Mouse (Mus musculus): ENCODE measurements around the gene Actr1a. TPM values are rescaled to one million over a fixed set of nuclear protein-coding genes. Genes with fewer than 3 reads are reported as not detected.
A peak's percentile ranks its signal among the peaks of the same experiment; 100 is the strongest.

The Actr1a gene
- polyA plus RNA-seq, 1 experiment from 2014 or later: 126 TPM

GRCm38 (mm10) chr19:46414486-46414885 is 18.9 kb upstream of the Actr1a start:
- Histone ChIP-seq H3K4me1 (ENCODE audit: control insufficient read depth in 2 of 2, insufficient read depth in 2 of 2, low read length in 2 of 2) (peaks cover 20 to 26% of the 10 kb centered on the region in 2 experiments), H3K9ac (ENCODE audit: low read length) (no peak overlapping the region), H3K27ac (replicated peaks in 1 of 2; ENCODE audit: control insufficient read depth in 1 of 2, insufficient read depth in 1 of 2, low read depth in 2 of 2, low read length in 2 of 2) (no peak overlapping the region), H3K27me3 (ENCODE audit: control insufficient read depth, insufficient read depth, low read length) (no peaks in the 10 kb centered on the region), H3K4me2 (ENCODE audit: low read length) (no peak overlapping the region), H3K36me3 (ENCODE audit: control insufficient read depth, insufficient read depth, low read length) (peaks cover 7% of the 10 kb centered on the region; the same call in 1 of the 2 replicates), H3K4me3 (ENCODE audit: control insufficient read depth in 1 of 2, insufficient read depth in 1 of 2, low read depth in 1 of 2, low read length in 2 of 2) (no peak overlapping the region), H3K9me3 (ENCODE audit: control insufficient read depth, low read length) (no peaks in the 10 kb centered on the region)
- ATAC-seq (ENCODE audit: insufficient number of reproducible peaks, insufficient read depth, low FRiP score, low read depth): no peak
- WGBS: 94% methylated on average over 8 of the region's 8 CpGs

- no peak for ATAC-seq (ENCODE audit: insufficient number of reproducible peaks, insufficient read depth, low FRiP score, low read depth)
These were observed 18.4 kb upstream of the Actr1a start for GRCm38 (mm10) chr19:46413969-46414368.

GRCm38 (mm10) chr19:46412056-46412805 is 16.7 kb upstream of the Actr1a start:
- peaks cover 17 to 35% of the 10 kb centered on the region in 2 experiments for H3K4me1 ChIP-seq (ENCODE audit: control insufficient read depth in 2 of 2, insufficient read depth in 2 of 2, low read length in 2 of 2)
- peaks cover 17% of the 10 kb centered on the region; the same call in 1 of the 2 replicates for H3K36me3 ChIP-seq (ENCODE audit: control insufficient read depth, insufficient read depth, low read length)
- 35% methylated on average over 12 of the region's 12 CpGs for WGBS
- H3K4me2 ChIP-seq (ENCODE audit: low read length): 0 out of 2 replicates have a peak overlapping the region, but pooled peaks have one; percentile 21
- peak overlapping the region; percentile 35; the same call in 1 of the 2 replicates for H3K9ac ChIP-seq (ENCODE audit: low read length)
- no peaks in the 10 kb centered on the region for H3K27me3 ChIP-seq (ENCODE audit: control insufficient read depth, insufficient read depth, low read length)
- no peaks in the 10 kb centered on the region for H3K9me3 ChIP-seq (ENCODE audit: control insufficient read depth, low read length)
- peak; percentile 73 for ATAC-seq (ENCODE audit: insufficient number of reproducible peaks, insufficient read depth, low FRiP score, low read depth)
- no peak overlapping the region for H3K4me3 ChIP-seq (ENCODE audit: control insufficient read depth in 1 of 2, insufficient read depth in 1 of 2, low read depth in 1 of 2, low read length in 2 of 2)
- H3K27ac ChIP-seq (replicated peaks in 1 of 2; ENCODE audit: control insufficient read depth in 1 of 2, insufficient read depth in 1 of 2, low read depth in 2 of 2, low read length in 2 of 2): peak overlapping the region; percentile 64 to 71

More at GRCm38 (mm10) chr19:46413969-46414368, 18.4 kb upstream of the Actr1a start:
- H3K4me2 ChIP-seq (ENCODE audit: low read length): no peak overlapping the region
- H3K27ac ChIP-seq (replicated peaks in 1 of 2; ENCODE audit: control insufficient read depth in 1 of 2, insufficient read depth in 1 of 2, low read depth in 2 of 2, low read length in 2 of 2): no peak overlapping the region
- peaks cover 8% of the 10 kb centered on the region; the same call in 1 of the 2 replicates for H3K36me3 ChIP-seq (ENCODE audit: control insufficient read depth, insufficient read depth, low read length)
- WGBS: 91% methylated on average over 2 of the region's 2 CpGs
- H3K4me3 ChIP-seq (ENCODE audit: control insufficient read depth in 1 of 2, insufficient read depth in 1 of 2, low read depth in 1 of 2, low read length in 2 of 2): no peak overlapping the region
- peaks cover 21 to 31% of the 10 kb centered on the region in 2 experiments for H3K4me1 ChIP-seq (ENCODE audit: control insufficient read depth in 2 of 2, insufficient read depth in 2 of 2, low read length in 2 of 2)
- no peak overlapping the region for H3K9ac ChIP-seq (ENCODE audit: low read length)
- no peaks in the 10 kb centered on the region for H3K9me3 ChIP-seq (ENCODE audit: control insufficient read depth, low read length)
- no peaks in the 10 kb centered on the region for H3K27me3 ChIP-seq (ENCODE audit: control insufficient read depth, insufficient read depth, low read length)

- Histone ChIP-seq H3K9me3 (ENCODE audit: control insufficient read depth, low read length) (no peaks in the 10 kb centered on the region), H3K4me2 (ENCODE audit: low read length) (0 out of 2 replicates have a peak overlapping the region, but pooled peaks have one; percentile 15), H3K4me1 (ENCODE audit: control insufficient read depth in 2 of 2, insufficient read depth in 2 of 2, low read length in 2 of 2) (peaks cover 19 to 35% of the 10 kb centered on the region in 2 experiments), H3K4me3 (ENCODE audit: control insufficient read depth in 1 of 2, insufficient read depth in 1 of 2, low read depth in 1 of 2, low read length in 2 of 2) (no peak overlapping the region), H3K9ac (ENCODE audit: low read length) (no peak overlapping the region), H3K27me3 (ENCODE audit: control insufficient read depth, insufficient read depth, low read length) (no peaks in the 10 kb centered on the region), H3K27ac (replicated peaks in 1 of 2; ENCODE audit: control insufficient read depth in 1 of 2, insufficient read depth in 1 of 2, low read depth in 2 of 2, low read length in 2 of 2) (peak overlapping the region in 1 of 2 experiments; percentile 53; a peak in 2 of 4 replicates), H3K36me3 (ENCODE audit: control insufficient read depth, insufficient read depth, low read length) (peaks cover 35% of the 10 kb centered on the region)
- WGBS: 32% methylated on average over 3 of the region's 3 CpGs
- no peak for ATAC-seq (ENCODE audit: insufficient number of reproducible peaks, insufficient read depth, low FRiP score, low read depth)
These were observed 14.0 kb upstream of the Actr1a start for GRCm38 (mm10) chr19:46409506-46409905.

DNA sequence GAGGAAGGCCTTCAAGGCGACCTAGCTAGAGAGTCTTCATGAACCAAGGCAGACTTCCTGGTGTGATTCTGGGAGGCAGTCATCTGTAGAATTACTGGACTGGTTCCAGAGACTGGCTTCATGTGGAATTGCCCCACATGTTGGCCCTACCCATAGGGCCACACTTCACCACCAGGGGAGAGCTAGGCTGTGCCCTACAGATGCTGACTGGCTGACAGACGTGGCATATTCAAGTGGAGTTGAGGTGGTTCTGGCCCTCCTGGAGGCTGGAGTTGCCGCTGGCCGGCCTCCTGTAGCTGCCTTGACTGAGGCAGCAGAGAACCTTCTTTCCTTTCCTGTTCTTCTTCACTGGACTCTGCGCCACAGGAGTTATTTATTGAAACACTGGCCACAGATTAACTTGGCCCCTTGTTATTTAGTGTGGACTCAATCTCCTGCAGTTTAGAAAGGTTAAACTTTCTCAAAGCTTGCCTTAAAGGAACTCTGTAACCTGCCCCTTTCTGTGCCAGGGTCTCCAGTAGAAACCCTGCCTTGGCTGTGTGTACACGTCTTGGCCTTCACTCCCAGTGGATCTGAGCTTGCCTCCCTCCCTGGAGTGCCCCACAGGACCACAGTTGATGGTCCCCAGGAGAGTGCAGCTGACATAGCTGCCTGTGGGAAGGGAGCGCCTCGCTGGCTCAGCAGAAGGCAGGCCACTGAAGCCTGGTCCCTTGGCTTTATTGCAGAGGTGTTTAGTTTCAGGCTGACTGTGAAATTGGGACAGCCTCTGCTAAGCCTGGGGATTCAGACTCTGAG is 11.2 kb upstream of the Actr1a start:
- no peak for ATAC-seq (ENCODE audit: insufficient number of reproducible peaks, insufficient read depth, low FRiP score, low read depth)
- Histone ChIP-seq H3K27me3 (ENCODE audit: control insufficient read depth, insufficient read depth, low read length) (no peaks in the 10 kb centered on the region), H3K4me1 (ENCODE audit: control insufficient read depth in 2 of 2, insufficient read depth in 2 of 2, low read length in 2 of 2) (peaks cover 8 to 22% of the 10 kb centered on the region in 2 experiments), H3K4me2 (ENCODE audit: low read length) (no peak overlapping the region), H3K9ac (ENCODE audit: low read length) (no peak overlapping the region), H3K27ac (replicated peaks in 1 of 2; ENCODE audit: control insufficient read depth in 1 of 2, insufficient read depth in 1 of 2, low read depth in 2 of 2, low read length in 2 of 2) (no peak overlapping the region), H3K9me3 (ENCODE audit: control insufficient read depth, low read length) (no peaks in the 10 kb centered on the region), H3K36me3 (ENCODE audit: control insufficient read depth, insufficient read depth, low read length) (peaks cover 55% of the 10 kb centered on the region), H3K4me3 (ENCODE audit: control insufficient read depth in 1 of 2, insufficient read depth in 1 of 2, low read depth in 1 of 2, low read length in 2 of 2) (no peak overlapping the region)
- WGBS: 74% methylated on average over 8 of the region's 8 CpGs

- Histone ChIP-seq H3K9ac (ENCODE audit: low read length) (no peak overlapping the region), H3K36me3 (ENCODE audit: control insufficient read depth, insufficient read depth, low read length) (peaks cover 54% of the 10 kb centered on the region), H3K27me3 (ENCODE audit: control insufficient read depth, insufficient read depth, low read length) (no peaks in the 10 kb centered on the region), H3K9me3 (ENCODE audit: control insufficient read depth, low read length) (no peaks in the 10 kb centered on the region), H3K4me3 (ENCODE audit: control insufficient read depth in 1 of 2, insufficient read depth in 1 of 2, low read depth in 1 of 2, low read length in 2 of 2) (no peak overlapping the region), H3K4me1 (ENCODE audit: control insufficient read depth in 2 of 2, insufficient read depth in 2 of 2, low read length in 2 of 2) (peaks cover 7 to 16% of the 10 kb centered on the region in 2 experiments), H3K27ac (replicated peaks in 1 of 2; ENCODE audit: control insufficient read depth in 1 of 2, insufficient read depth in 1 of 2, low read depth in 2 of 2, low read length in 2 of 2) (no peak overlapping the region), H3K4me2 (ENCODE audit: low read length) (no peak overlapping the region)
- whole genome bisulfite sequencing: 93% methylated on average over 1 of the region's 1 CpGs
- no peak for ATAC-seq (ENCODE audit: insufficient number of reproducible peaks, insufficient read depth, low FRiP score, low read depth)
These were observed 8.5 kb upstream of the Actr1a start for GRCm38 (mm10) chr19:46404030-46404429.

DNA sequence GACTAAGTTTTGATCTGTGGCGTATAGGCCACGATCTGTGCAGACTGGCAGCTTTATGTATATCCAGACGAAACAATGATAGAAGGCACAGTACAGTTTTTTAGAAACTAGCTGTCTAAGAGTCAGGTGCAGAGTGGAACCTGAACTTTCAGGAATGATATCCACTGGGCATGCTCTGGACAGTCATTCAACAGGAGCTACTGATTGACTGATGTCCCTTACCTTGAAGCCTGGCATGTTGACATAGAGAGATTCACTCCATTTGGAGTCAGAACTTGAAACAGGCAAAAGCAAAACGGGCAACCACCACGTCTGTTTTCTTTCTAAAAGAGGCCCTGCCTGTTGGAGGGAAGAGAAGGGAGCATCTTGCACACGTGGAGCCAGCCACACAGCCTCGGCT is 5.0 kb upstream of the Actr1a start:
- H3K4me1 ChIP-seq (ENCODE audit: control insufficient read depth in 2 of 2, insufficient read depth in 2 of 2, low read length in 2 of 2): peaks cover 14 to 30% of the 10 kb centered on the region in 2 experiments
- H3K9me3 ChIP-seq (ENCODE audit: control insufficient read depth, low read length): no peaks in the 10 kb centered on the region
- no peak overlapping the region for H3K4me2 ChIP-seq (ENCODE audit: low read length)
- H3K9ac ChIP-seq (ENCODE audit: low read length): no peak overlapping the region
- H3K27ac ChIP-seq (replicated peaks in 1 of 2; ENCODE audit: control insufficient read depth in 1 of 2, insufficient read depth in 1 of 2, low read depth in 2 of 2, low read length in 2 of 2): no peak overlapping the region
- H3K36me3 ChIP-seq (ENCODE audit: control insufficient read depth, insufficient read depth, low read length): peaks cover 36% of the 10 kb centered on the region
- ATAC-seq (ENCODE audit: insufficient number of reproducible peaks, insufficient read depth, low FRiP score, low read depth): no peak
- no peaks in the 10 kb centered on the region for H3K27me3 ChIP-seq (ENCODE audit: control insufficient read depth, insufficient read depth, low read length)
- WGBS: 83% methylated on average over 7 of the region's 7 CpGs
- H3K4me3 ChIP-seq (ENCODE audit: control insufficient read depth in 1 of 2, insufficient read depth in 1 of 2, low read depth in 1 of 2, low read length in 2 of 2): no peak overlapping the region

Measured in heart, embryonic 14.5 days (tissue).